Mouse (Mus musculus): Measurements from ENCODE around the gene Pde4a.

Pde4a gene

GRCm38 (mm10) chr9:21149654-21150419 is 15.7 kb upstream of the Pde4a start, which contains the start of gene Cdc37:
TSS of gene Cdc37 (minus strand) at chr9:21149982.
- peak; percentile 94 for DNase-seq

GRCm38 (mm10) chr9:21152715-21153114 is 12.8 kb upstream of the Pde4a start:
- peak; percentile 33 for DNase-seq

- no peak for DNase-seq
Observed at GRCm38 (mm10) chr9:21153331-21153730, 12.2 kb upstream of the Pde4a start.

GRCm38 (mm10) chr9:21153833-21154232 is 11.7 kb upstream of the Pde4a start:
- no peak for DNase-seq

GRCm38 (mm10) chr9:21154787-21155186 is 10.7 kb upstream of the Pde4a start:
- DNase-seq, result no peak

- DNase-seq, result peak; percentile 84
Observed at GRCm38 (mm10) chr9:21161209-21161909, 4.2 kb upstream of the Pde4a start.

GRCm38 (mm10) chr9:21163086-21164050 is 2.1 kb upstream of the Pde4a start:
- no peak for DNase-seq

- no peak for DNase-seq
Observed at GRCm38 (mm10) chr9:21164072-21164471, 1.4 kb upstream of the Pde4a start.

- DNase-seq, result no peak
Observed at GRCm38 (mm10) chr9:21165952-21166451, 488 bp downstream of the Pde4a start.

- no peak for DNase-seq
Observed at GRCm38 (mm10) chr9:21166516-21166915, 1.0 kb downstream of the Pde4a start.

GRCm38 (mm10) chr9:21167140-21168097 is 1.9 kb downstream of the Pde4a start:
- peak; percentile 68 for DNase-seq

- peak; percentile 65 for DNase-seq
Observed at GRCm38 (mm10) chr9:21168161-21169123, 2.9 kb downstream of the Pde4a start.

- DNase-seq, result no peak
Observed at GRCm38 (mm10) chr9:21169157-21169556, 3.6 kb downstream of the Pde4a start.

GRCm38 (mm10) chr9:21172364-21172763 is 6.8 kb downstream of the Pde4a start:
- DNase-seq, result no peak

- DNase-seq, result no peak
Observed at GRCm38 (mm10) chr9:21180402-21180801, 14.9 kb downstream of the Pde4a start.

- DNase-seq, result no peak
Observed at GRCm38 (mm10) chr9:21180841-21181240, 15.3 kb downstream of the Pde4a start.

- DNase-seq, result no peak
Observed at GRCm38 (mm10) chr9:21181421-21182220, 16.1 kb downstream of the Pde4a start.

GRCm38 (mm10) chr9:21183421-21183820 is 17.9 kb downstream of the Pde4a start:
- DNase-seq, result no peak

- peak; percentile 62 for DNase-seq
Observed at GRCm38 (mm10) chr9:21183905-21184413, 18.4 kb downstream of the Pde4a start.
